Mouse (Mus musculus) thymus, adult 2 months (tissue): Measurements from ENCODE around the gene Dnah8.

Experiments
- CTCF ChIP-seq: fragments of 200-500 bp; IDR thresholded peaks from 2 replicates; pipeline ENCODE4 v1.5.1; 2012; ENCODE audit warnings: mild to moderate bottlenecking, control low read depth, low read length, moderate library complexity, borderline replicate concordance; ENCODE audit not compliant: control insufficient read depth, poor library complexity, insufficient read depth; ENCODE audit errors: extremely low read depth
- POLR2A ChIP-seq: fragments of 200-500 bp; IDR thresholded peaks from 2 replicates; pipeline ENCODE4 v1.6.1; 2012; ENCODE audit warnings: mild to moderate bottlenecking, low read length, control low read depth, moderate library complexity; ENCODE audit not compliant: control insufficient read depth, poor library complexity, insufficient read depth; ENCODE audit errors: extremely low read depth

DNA sequence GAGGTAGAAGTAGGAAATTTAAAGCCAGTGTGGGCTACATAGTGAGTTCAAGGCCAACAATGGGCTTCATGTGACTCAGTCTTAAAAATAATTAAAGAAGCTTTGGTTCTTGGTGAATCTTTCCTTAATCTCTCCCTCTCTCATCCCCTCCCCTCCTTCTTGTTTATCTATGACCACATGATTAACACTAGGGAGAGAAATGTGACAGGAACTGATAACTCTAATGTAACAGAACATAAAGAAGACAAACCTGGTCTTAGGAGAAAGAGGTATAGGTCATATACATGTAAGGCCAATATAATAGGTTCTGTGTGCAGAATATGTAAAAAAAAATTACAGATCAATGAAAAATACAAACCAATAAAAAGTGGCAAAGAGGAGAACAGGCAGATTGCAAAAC lies 10.8 kb upstream of the Dnah8 start:
- TF ChIP-seq POLR2A (no peak), CTCF (no peak)
